Mouse (Mus musculus): ENCODE results near the gene Plekhg4. TPM values are rescaled to one million over a fixed set of nuclear protein-coding genes. Genes with fewer than 3 reads are reported as not detected.

The Plekhg4 gene
- total and polyA plus RNA-seq, 3 experiments, result 0.44 to 1.1 (median 0.54) TPM

GRCm38 (mm10) chr8:105330325-105330724 lies 42.7 kb upstream of the Plekhg4 start:
- Histone ChIP-seq H3K36me3 (replicated peaks in 1 of 2; ENCODE audit: control insufficient read depth in 1 of 2, insufficient read depth in 1 of 2, low read length in 1 of 2) (peaks cover 51 to 73% of the 10 kb centered on the region in 2 experiments), H3K27me3 (replicated peaks) (no peaks in the 10 kb centered on the region), H3K9me3 (replicated peaks; ENCODE audit: low read length) (no peaks in the 10 kb centered on the region), H3K9ac (ENCODE audit: insufficient read depth, low read depth) (no peak overlapping the region), H3K4me3 (replicated peaks in 1 of 3; ENCODE audit: low read depth in 2 of 3, low read length in 2 of 3, poor library complexity in 1 of 3) (no peak overlapping the region), H3K4me2 (ENCODE audit: insufficient read depth, low read depth, poor library complexity, severe bottlenecking) (no peak overlapping the region), H3K27ac (ENCODE audit: insufficient read depth, low read depth) (no peak overlapping the region), H3K4me1 (ENCODE audit: control insufficient read depth in 1 of 2, insufficient read depth in 2 of 2) (peaks cover 3 to 10% of the 10 kb centered on the region in 2 experiments), H3K79me2 (replicated peaks; ENCODE audit: control insufficient read depth, extremely low read depth, insufficient read depth, poor library complexity, severe bottlenecking) (peaks cover 11% of the 10 kb centered on the region)
- DNase-seq (ENCODE audit: extremely low read depth), result no peak
- in situ Hi-C loops (cut with MboI; ENCODE audit: low pct_ligation_motif_present, low pct_unique_long_range_greater_than_20kb, low sequenced_read_pairs) (no loop called here), dilution Hi-C loops (cut with MboI; ENCODE audit: extremely low pct_ligation_motif_present, extremely low pct_unique_long_range_greater_than_20kb, low sequenced_read_pairs) (no loop called here)
- TF ChIP-seq HCFC1 (IDR thresholded peaks at IDR 0.05; ENCODE audit: low read depth, low read length) (no peak), MAX (IDR thresholded peaks at IDR 0.05; ENCODE audit: low read length) (no peak), MXI1 (IDR thresholded peaks at IDR 0.05; ENCODE audit: low read depth, low read length) (no peak), TCF12 (IDR thresholded peaks at IDR 0.05; ENCODE audit: low read depth, low read length) (no peak), IRF4 (IDR thresholded peaks at IDR 0.05; ENCODE audit: low read depth, low read length) (no peak), USF1 (IDR thresholded peaks at IDR 0.05; ENCODE audit: low read depth, low read length) (no peak)

- Histone ChIP-seq H3K9ac (ENCODE audit: insufficient read depth, low read depth) (no peak overlapping the region), H3K4me3 (replicated peaks in 1 of 3; ENCODE audit: low read depth in 2 of 3, low read length in 2 of 3, poor library complexity in 1 of 3) (no peak overlapping the region), H3K4me2 (ENCODE audit: insufficient read depth, low read depth, poor library complexity, severe bottlenecking) (no peak overlapping the region), H3K27ac (ENCODE audit: insufficient read depth, low read depth) (no peak overlapping the region), H3K4me1 (ENCODE audit: control insufficient read depth in 1 of 2, insufficient read depth in 2 of 2) (peaks cover 3 to 9% of the 10 kb centered on the region in 2 experiments), H3K36me3 (replicated peaks in 1 of 2; ENCODE audit: control insufficient read depth in 1 of 2, insufficient read depth in 1 of 2, low read length in 1 of 2) (peaks cover 63 to 84% of the 10 kb centered on the region in 2 experiments), H3K79me2 (replicated peaks; ENCODE audit: control insufficient read depth, extremely low read depth, insufficient read depth, poor library complexity, severe bottlenecking) (peaks cover 11% of the 10 kb centered on the region), H3K9me3 (replicated peaks; ENCODE audit: low read length) (no peaks in the 10 kb centered on the region), H3K27me3 (replicated peaks) (no peaks in the 10 kb centered on the region)
- TF ChIP-seq UBTF (IDR thresholded peaks at IDR 0.05; ENCODE audit: low read depth, low read length), result no peak
- no peak for TF ChIP-seq PAX5 (IDR thresholded peaks at IDR 0.05; ENCODE audit: low read length)
- no peak for TF ChIP-seq NRF1 (IDR thresholded peaks at IDR 0.05; ENCODE audit: low read depth, low read length)
- TF ChIP-seq JUND (conservative IDR thresholded peaks at IDR 0.05; ENCODE audit: low read depth, low read length), result no peak
- TF ChIP-seq MAX (IDR thresholded peaks at IDR 0.05; ENCODE audit: low read length), result no peak
- no peak for TF ChIP-seq RCOR1 (conservative IDR thresholded peaks at IDR 0.05; ENCODE audit: low read depth, low read length)
- TF ChIP-seq SMC3 (IDR thresholded peaks at IDR 0.05; ENCODE audit: low read depth, low read length), result no peak
- no peak for TF ChIP-seq ZNF384 (IDR thresholded peaks at IDR 0.05; ENCODE audit: low read depth, low read length)
- TF ChIP-seq MAFK (IDR thresholded peaks at IDR 0.05; ENCODE audit: insufficient replicate concordance, low read length), result no peak
- TF ChIP-seq ZKSCAN1 (IDR thresholded peaks at IDR 0.05; ENCODE audit: borderline replicate concordance, low read depth, low read length), result no peak
- TF ChIP-seq POLR2A (IDR thresholded peaks at IDR 0.05; ENCODE audit: low read depth, low read length), result no peak
- TF ChIP-seq MEF2A (IDR thresholded peaks at IDR 0.05; ENCODE audit: borderline replicate concordance, low read depth, low read length), result no peak
- TF ChIP-seq CHD1 (IDR thresholded peaks at IDR 0.05; ENCODE audit: low read depth, low read length), result no peak
- no peak for TF ChIP-seq NELFE (IDR thresholded peaks at IDR 0.05; ENCODE audit: low read depth, low read length)
- TF ChIP-seq KAT2A (IDR thresholded peaks at IDR 0.05; ENCODE audit: insufficient replicate concordance, low read length), result no peak
- dilution Hi-C loops (cut with MboI; ENCODE audit: extremely low pct_ligation_motif_present, extremely low pct_unique_long_range_greater_than_20kb, low sequenced_read_pairs), result no loop called here
- in situ Hi-C loops (cut with MboI; ENCODE audit: low pct_ligation_motif_present, low pct_unique_long_range_greater_than_20kb, low sequenced_read_pairs), result no loop called here
- DNase-seq (ENCODE audit: extremely low read depth), result no peak
Observed at GRCm38 (mm10) chr8:105331469-105331868, 41.6 kb upstream of the Plekhg4 start.

Data from CH12.LX (cell line).